Mouse (Mus musculus) right cerebral cortex, postnatal 10 days (tissue): ENCODE measurements around the gene Klhdc1.

Experiments
- DNase-seq, 2 experiments: peaks; one replicate each; pipeline ENCODE4 v3.0.0; 2021; ENCODE audit warnings: low spot score in 2 of 2

Klhdc1 gene

DNA sequence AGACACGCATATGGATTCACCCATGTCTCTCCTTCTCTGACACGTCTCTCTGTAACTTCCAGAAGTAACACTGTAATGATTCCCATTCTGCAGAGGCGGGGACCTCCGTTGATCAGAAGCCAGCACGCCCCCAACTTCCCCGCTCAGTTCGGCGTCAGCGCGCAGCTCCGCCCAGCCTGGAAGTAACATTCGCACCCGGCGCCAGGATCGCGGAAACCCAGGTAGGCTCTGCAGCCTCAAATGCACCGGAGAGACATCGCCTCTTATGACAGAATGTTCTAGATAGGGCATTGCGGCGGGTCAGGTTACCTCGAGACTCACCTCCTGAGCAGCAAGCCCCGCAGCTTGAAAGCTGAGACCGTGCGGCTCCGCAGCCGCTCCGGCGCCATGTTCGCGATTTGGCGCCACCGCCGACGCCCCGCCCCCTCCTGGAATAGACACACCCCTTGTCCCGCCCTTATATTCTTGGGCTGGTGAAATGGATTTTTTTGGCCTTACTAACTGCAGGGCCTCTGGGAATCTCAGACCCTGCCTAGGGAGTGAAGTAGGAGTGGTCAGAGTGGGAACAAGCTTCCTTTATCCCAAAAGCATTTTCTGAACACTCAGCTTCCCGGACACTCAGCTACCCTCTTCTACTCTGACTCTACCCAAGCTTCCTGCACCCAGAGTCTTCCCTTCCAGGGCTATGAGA lies 13.1 kb upstream of the Klhdc1 start, which contains the start of gene Pole2:
TSS of gene Pole2 (minus strand) at position 420 of the 691 bp plus-strand sequence.
- peak; percentile 86 to 91 for DNase-seq

DNA sequence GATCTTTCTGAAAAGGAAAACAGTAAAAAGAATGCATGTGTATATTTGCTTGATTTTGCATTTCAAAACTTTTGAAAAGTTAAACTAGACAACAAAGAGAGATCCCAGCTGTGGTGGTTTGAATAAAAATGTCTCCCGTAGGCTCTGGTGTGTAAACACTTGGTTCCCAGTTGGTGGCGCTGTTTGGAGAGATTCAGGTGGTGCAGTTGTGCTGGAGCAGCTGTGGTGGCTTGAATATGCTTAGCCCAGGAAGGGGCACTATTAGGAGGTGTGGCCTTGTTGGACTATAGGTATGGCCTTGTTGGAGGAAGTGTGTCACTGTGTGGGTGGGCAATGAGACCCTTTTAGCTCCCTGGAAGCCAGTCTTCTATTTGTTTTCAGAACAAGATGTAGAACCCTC lies 11.7 kb upstream of the Klhdc1 start:
- DNase-seq = no peak

DNA sequence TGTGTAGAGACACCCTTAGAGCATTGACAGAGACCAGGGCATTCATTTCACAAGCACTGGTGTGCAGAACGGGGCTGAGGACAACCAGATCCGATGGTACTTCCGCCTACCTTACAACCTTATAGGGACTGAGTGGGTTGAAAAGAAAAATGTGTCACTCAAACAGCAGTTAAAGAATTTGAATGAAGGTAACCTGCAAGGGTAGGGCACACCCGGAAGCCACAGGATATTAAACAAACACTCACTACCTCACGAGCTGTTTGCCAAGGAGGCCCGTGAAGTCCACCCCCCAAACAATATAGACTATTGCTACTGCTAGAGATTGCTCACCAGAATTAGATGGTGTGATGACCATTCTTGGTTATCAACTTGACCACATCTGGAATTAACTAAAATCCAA lies 5.2 kb upstream of the Klhdc1 start:
- no peak for DNase-seq

DNA sequence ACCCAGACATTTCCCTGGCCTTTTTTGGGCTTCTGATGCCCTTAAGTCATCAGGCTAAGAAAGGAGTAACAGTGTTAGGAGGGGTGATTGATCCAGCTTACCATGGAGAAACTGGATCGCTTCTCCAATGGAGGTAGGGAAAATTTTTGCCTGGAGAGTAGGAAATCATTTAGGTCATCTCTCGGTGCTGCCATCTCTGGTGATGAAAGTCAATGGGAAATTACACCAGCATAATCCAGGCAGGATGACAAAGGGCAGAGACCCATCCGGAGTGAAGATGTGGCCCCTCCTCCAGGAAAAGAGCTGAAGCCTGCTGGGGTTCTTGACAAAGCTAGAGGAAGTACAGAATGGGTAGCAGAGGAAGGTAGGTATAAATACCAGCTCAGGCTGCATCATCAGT lies 2.7 kb upstream of the Klhdc1 start:
- DNase-seq = no peak

DNA sequence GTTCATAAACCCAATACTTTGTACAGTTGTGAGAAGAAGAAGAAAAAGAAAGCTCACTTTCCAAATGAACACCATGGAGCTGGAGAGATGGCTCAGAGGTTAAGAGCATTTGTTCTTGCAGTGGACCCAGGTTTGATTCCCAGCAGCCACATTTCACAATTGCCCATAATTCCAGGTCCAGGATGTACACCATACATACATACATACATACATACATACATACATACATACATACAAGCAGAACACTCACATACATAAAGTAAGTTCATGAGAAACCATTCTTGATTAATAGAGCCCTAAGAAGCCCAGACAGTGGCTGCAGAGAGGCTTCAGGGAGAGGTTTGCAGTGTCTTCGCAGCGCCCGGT lies 412 bp downstream of the Klhdc1 start:
- no peak for DNase-seq

DNA sequence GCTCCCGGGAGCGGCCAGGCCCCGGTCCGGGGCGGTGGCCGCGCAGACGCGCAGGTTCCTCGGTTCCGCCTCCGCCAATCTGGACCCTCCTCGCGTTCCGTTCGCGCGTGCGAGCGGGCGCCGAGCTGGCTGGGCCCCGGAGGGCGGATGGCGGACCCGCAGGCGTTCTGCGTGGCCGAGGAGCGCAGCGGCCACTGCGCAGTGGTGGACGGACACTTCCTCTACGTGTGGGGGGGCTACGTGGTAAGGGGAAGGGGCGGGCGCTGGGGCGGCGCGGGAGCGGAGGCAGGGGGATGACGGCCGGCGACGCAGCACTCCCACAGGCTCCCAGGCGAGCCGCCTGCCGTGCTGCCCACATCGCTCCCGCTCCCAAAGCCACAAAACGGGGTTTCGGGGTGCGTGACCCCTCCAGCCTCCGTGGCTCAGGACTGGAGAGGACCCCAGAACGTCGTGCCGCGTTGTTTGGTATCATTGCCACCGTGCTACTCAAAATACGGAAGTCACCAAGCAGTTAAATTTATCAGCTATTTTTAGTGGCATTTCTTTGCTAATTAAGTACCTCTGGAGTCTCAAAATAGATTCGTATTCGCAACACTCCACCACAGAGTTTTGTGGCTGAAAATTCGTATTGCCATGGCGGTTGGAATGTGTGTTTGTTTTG lies 925 bp downstream of the Klhdc1 start:
- DNase-seq = peak; percentile 82 to 85

DNA sequence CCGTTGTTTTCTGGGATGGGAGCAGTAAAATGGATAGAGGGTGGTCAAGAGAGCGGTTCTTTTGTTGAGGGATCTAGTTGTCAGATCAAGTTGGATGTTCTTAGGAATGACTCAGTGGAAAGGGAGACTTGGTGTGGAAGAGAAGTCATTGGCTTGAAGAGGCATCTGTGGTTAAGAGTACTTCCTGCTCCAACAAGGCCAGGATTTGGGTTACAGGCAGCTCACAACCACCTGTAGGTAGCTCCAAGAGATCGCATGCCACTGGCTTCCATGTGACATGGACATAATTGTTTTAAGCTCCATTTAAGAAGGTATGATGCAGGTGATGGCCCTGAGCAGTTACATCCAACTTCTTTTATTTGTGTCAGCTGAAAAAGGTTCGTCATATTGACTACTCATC lies 8.8 kb downstream of the Klhdc1 start:
- DNase-seq = no peak

DNA sequence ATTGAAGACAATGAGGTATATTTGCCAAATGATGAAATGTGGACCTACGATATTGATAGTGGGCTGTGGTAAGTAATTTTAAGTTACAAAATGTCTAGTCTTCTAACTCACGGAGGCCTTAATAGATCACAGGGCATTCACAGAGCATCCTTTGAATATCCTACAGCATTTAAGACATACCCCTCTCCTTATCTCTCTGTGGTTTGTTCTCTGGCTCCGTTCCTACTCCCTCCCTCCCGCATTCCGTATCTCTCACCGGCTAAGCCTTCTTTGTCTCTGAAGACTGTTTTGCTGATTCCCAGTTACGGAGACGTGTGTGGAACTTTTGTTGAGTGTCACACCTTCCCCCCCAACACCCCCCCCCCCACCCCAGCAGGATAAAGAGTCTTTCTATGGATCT lies 9.8 kb downstream of the Klhdc1 start:
- DNase-seq = no peak

DNA sequence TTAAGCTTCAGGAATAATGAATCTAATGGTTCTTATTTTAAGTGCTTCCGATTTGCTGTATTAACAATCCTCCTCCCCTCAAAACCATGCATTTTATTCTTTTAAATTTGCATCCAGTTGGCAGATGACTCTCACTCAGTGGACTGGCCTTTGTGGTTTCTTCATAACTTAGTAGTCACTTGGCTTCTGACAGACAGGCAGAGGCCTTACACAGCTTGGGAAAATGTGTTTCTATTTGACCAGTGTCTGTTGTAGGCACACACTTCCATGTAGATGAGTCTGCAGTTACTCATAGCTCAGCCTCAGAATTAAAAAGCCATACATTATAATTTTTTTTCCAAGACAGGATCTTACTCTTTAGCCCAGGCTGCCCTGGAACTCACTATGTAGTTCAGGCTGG lies 12.8 kb downstream of the Klhdc1 start:
- DNase-seq = no peak

DNA sequence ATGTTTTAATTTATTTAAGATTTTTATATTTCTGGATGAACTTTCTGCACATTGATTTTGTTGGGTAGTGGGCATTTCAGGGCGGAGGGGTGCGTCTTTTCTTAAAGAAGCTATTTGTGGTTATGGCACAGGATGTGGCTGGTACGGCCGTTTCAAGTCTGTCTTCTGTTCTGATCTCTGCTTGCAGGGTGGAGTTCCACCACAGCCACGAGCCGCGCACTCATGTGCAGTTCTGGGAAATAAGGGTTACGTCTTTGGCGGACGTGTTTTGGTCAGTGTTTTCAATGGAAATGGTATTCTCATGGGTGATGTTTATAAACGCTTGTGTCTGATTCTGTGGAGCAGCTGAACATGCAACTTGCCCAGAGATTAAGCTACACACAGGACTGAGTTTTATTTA lies 16.9 kb downstream of the Klhdc1 start:
- no peak for DNase-seq

DNA sequence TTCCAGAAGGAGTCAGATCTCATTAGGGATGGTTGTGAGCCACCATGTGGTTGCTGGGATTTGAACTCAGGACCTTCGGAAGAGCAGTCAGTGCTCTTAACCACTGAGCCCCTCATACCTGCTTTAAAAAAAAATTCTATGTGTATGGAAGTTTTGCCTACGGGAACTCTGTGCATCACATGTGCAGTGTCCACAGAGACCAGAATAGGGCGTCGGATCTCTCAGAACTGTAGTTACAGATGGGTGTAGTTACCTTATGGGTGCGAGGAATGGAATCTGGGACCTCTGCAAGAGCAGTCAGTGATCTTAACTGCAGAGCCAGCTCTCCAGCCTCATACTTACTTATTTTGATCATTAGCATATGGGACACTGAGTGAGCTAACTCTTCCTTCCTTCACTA lies 21.3 kb downstream of the Klhdc1 start:
- DNase-seq = peak in 1 of 2 experiments; percentile 12

DNA sequence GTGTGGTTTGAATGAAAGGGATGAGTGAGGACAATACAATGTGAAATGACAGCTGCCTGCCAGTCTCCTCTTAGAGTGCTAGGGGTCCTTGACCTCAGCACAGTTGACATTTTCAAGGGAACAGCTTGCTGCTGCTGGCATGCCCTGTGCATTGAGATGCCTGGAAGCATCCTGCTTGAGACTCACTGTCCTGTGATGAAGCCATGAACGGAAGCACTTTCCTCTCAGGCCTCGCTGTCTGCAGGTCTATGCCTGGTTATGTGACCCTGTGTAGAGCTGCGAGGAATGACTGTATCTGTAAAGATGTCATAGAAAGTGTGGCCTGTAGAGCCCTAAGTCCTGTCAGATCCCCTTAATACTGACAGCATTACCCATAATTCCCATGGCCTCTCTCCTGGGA lies 24.1 kb downstream of the Klhdc1 start:
- DNase-seq = peak in 1 of 2 experiments; percentile 9

DNA sequence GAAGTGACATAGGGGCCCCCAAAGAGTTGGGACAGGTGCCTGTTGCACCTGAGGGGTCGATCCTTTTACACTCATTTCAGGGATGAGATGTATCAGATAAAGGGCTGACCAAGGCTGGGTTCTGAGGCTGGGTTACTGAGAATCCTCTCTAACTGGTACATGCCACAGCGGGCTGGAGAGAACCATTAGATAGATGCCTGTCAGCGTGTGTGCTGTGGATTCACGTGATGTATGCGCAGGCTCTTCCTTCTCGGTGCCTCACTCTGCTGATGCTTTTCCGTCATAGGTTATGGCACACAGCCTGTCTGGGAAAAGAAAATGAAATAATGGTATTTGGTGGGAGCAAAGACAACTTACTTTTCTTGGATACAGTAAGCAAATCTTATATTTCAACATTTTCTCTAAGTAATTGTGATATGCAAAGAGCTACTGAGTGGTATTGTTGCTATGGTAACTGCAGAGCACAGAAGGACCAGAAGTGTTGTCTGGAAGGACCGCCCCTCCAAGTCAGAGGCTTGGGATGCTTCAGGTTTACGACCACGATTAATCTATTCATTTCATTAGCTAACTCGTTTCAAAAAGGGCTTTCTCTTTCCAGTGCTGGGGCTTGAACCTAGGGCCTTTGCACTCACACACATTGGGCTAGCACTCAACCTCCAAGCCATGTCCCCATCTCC lies 27.1 kb downstream of the Klhdc1 start:
- peak; percentile 27 to 38 for DNase-seq

DNA sequence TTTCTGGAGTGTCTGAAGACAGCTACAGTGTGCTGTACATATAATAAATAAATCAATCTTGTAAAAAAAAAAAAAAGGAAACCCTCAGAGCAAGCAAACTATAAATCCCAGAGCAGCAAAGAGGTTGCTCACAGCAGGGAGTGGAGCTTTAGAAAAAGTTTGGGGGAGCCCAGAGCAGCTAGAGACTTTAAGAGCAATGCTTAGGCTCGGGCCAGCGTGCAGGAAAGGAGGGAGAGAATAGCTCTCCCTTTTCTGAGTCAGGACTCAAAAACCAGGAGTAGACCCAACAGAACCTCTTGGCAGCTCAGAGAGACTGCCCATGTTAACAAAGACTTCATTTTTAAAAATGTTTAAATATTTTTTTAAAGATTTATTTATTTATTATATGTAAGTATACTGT lies 28.0 kb downstream of the Klhdc1 start:
- no peak for DNase-seq

DNA sequence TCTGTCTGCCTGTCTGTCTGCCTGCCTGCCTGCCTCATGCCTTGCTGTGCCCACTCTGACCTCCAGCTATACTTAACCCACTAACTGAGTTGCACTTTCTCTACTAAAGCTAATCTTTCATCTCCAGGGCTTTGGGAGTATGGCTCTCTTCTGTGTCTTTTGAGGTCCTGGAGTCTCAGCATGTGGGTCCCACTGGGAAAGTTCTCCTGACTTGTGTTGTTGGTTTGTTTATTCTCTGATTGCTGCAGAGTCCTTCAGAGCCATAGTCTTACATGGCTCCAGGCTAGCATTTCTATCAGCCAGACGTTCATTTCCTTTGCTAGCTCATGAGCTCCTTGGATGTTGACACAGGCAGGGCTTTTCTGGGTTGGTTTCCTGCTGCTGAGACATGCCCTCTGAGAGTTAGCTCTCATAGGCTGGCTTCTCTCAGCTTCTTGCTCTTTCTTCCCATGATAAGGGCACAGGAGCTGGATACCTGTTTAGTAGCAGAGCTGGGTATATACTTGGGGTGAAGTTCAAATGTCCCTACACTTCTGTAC lies 39.0 kb downstream of the Klhdc1 start:
- DNase-seq = no peak

DNA sequence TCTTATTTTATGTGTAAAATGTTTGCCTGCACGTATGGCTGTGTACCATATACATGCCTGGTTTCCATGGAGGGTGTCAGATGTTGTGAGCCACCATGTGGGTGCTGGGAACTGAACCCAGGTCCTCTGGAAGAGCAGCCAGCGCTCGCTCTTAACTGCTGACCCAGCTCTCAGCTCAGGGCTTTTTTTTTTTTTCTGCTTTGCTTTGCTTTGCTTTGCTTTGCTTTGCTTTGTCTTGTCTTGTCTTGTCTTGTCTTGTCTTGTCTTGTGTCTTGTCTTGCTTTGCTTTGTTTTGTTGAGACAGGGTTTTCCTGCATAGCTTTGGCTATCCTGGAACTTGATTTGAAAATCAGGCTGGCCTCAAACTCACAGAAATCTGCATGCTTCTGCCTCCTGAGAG lies 39.9 kb downstream of the Klhdc1 start:
- no peak for DNase-seq

DNA sequence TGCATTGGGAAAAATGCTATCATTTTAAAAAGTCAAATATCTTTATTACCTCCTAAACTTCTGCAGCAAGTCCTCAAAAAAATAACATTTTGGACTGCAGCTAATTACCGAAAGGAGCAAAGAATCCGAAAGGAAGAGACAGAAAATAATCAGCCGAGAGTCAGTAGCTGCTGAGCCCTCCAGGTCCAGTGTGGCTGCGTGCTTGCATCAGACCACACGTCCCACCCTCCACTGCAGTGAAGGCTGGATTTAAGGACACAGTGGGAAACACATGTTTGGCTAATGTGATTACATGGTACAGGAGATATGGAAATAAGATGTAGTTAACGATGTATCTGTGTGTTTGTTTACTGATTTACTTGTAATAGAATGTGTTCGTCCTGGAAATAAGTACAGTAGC lies 42.2 kb downstream of the Klhdc1 start:
- no peak for DNase-seq

DNA sequence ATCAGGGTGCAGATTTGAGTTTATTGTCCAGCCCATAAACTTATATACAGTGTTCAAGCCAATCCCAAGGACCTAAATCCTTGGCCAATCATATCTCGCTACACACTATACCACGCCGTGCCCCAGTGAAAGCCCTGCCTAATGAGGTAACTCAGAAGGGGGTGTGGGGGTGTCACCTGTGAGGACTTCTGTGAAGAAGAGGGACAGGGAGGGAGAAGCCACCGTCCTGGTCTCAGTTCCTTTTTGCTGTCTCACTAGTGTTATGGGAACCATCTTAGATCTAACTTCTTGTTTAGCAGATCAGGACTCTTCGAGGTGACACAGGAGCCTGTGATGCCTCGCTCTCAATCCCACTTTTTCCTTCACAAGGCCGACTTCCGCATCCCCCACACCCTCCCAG lies 46.6 kb downstream of the Klhdc1 start:
- DNase-seq = no peak

DNA sequence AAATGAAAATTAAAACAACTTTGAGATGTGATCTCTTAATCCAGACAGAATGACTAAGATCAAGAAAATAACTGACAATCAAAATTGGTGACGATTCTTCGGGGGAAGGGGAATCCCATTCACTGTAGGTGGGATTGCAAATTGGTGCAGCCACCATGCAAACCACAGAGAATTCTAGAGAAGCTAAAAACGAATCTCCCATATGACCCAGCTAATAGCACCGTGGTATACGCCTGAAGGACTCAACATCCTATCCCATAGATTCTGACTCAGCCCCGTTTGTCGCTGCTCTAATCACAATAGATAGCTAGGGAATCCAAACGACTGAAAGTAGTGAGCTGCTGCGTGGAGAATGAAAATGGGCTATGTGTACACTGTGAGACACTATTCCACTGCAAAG lies 47.7 kb downstream of the Klhdc1 start:
- DNase-seq = no peak

DNA sequence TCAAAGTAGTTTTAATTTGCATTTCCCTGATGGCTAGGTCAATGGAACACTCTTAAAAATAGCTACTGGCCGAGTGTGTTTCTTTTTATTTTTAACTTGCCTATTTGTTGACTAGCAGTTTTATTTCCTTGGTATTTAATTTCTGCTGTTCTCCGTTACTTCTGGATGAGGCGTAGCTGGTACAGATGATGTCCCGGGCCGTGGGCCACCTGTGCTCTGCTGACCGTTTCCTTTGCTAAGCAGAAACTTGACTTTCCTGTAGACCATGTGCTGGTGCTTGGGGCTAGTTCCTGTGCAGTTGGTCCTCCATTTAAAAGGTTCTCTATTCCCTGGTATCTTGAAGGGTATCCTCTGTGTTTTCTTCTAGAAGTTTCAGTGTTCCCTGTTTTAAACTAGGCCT lies 51.4 kb downstream of the Klhdc1 start:
- DNase-seq = no peak

DNA sequence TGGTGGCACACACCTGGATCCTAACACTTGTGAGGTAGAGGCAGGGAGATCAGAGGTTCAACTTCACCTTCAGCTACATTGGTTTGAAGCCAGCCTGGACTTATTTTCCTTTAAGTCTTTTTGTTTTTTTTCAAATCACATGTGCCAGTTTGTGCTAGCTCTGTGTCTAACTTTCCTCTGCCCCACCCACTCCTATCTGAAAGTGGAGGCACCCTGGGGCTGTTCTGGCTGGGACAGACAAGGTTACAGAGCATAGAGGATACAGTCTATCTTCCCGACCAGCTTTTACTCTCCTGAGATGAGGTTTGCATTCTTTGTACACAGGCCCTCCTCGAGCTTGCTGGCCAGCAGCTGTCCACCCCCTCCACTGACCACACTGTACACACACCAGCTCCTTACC lies 52.8 kb downstream of the Klhdc1 start:
- no peak for DNase-seq

DNA sequence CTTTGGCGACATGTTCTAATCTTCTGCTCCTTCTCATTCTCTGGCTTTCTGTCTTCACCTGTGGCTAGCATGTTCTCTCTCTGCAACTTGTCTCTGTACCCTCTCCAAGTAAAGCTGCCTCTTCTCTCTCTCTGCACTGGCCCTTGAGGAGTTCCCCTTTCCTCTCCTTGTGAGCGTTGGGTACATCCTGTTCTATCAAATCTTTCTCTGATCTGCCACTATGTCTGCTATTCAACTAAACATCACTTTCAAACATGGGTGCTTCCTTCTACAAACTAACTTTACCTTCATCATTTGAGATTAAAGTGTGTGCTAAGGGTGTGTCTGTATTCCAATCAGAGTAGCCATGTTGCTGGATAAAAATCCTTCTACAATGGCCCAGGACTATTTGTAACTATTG lies 54.0 kb downstream of the Klhdc1 start:
- no peak for DNase-seq

DNA sequence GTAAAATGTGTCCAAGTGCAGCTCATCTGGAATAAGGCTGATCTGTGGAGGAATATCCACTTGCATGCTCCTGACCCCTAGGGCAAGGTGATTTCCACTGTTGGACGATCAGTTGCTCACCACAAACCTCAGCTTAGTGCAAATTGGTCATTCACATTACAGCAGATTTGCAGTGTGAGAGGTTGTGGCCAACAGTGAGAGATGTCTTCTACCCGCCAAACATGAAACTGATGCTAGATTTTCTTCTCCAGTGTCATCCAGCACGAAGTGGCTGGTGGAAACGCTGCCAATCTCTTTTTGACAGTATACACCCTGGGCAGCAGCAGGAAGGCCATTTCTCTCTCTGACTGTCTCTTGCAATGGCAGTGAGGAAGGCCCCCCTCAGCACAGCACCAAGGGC lies 54.7 kb downstream of the Klhdc1 start:
- DNase-seq = peak in 1 of 2 experiments; percentile 31
